ENCODE assay signal across 7 mouse cellular contexts in genomic region chr11:115512407-115513183, GRCm38 (mm10). TPM values are rescaled to one million over a fixed set of nuclear protein-coding genes. Genes with fewer than 3 reads are reported as not detected.
DNase-seq lines count a peak whose midpoint lies in the region; ATAC-seq and TF ChIP-seq lines count a peak whose summit lies in the region.

No protein-coding gene starts in this region.

- peak overlapping the region; percentile 76 for H3K27ac ChIP-seq in bone marrow macrophage, adult 2 months (ENCODE audit: insufficient read depth, low read depth, low read length)
- H3K27ac ChIP-seq in heart, embryonic 13.5 days (replicated peaks): peak overlapping the region; percentile 91
- peak overlapping the region; percentile 25 for H3K27ac ChIP-seq in liver, adult 2 months (replicated peaks; ENCODE audit: insufficient read depth, low read depth, low read length)

- intact Hi-C loops in left cerebral cortex, postnatal 10 days (cut with DNase I): no loop called here

- H3K79me2 ChIP-seq in liver, adult 2 months (ENCODE audit: control insufficient read depth, insufficient read depth, low read length): 0 out of 2 replicates have a peak, but pooled peaks cover 3% of the 10 kb centered on the region

- H3K4me2 ChIP-seq in heart, embryonic 13.5 days: peak overlapping the region; percentile 83

- no peaks in the 10 kb centered on the region for H3K27me3 ChIP-seq in E14TG2a.4 (ENCODE audit: insufficient read depth, low read length)
- no peaks in the 10 kb centered on the region for H3K27me3 ChIP-seq in heart, embryonic 13.5 days (replicated peaks)
- no peaks in the 10 kb centered on the region for H3K27me3 ChIP-seq in liver, adult 2 months (ENCODE audit: control insufficient read depth, insufficient read depth, low read length)

- H3K9me3 ChIP-seq in E14TG2a.4 (ENCODE audit: low read length): no peaks in the 10 kb centered on the region
- H3K9me3 ChIP-seq in heart, embryonic 13.5 days: no peaks in the 10 kb centered on the region

- H3K9ac ChIP-seq in heart, embryonic 13.5 days: peak overlapping the region; percentile 99
- H3K9ac ChIP-seq in liver, adult 2 months (ENCODE audit: low read depth, low read length): no peak overlapping the region

- H3K4me1 ChIP-seq in E14TG2a.4 (replicated peaks; ENCODE audit: low read depth, low read length): peaks cover 67% of the 10 kb centered on the region
- H3K4me1 ChIP-seq in bone marrow macrophage, adult 2 months (ENCODE audit: control insufficient read depth, insufficient read depth, low read length): peaks cover 41% of the 10 kb centered on the region
- peaks cover 56% of the 10 kb centered on the region for H3K4me1 ChIP-seq in heart, embryonic 13.5 days
- peaks cover 13% of the 10 kb centered on the region for H3K4me1 ChIP-seq in liver, adult 2 months (ENCODE audit: control insufficient read depth, insufficient read depth, low read length)

- ATAC-seq in heart, embryonic 13.5 days (ENCODE audit: extremely low read depth, insufficient number of reproducible peaks, low FRiP score, low TSS enrichment): no peak

- WGBS in heart, embryonic 13.5 days: 32% methylated on average over 8 of the region's 8 CpGs
- 64% methylated on average over 8 of the region's 8 CpGs for WGBS in liver, adult 2 months

- peaks cover 42% of the 10 kb centered on the region for H3K36me3 ChIP-seq in E14TG2a.4 (ENCODE audit: insufficient read depth, low read length)
- H3K36me3 ChIP-seq in heart, embryonic 13.5 days: no peaks in the 10 kb centered on the region
- H3K36me3 ChIP-seq in liver, adult 2 months (ENCODE audit: control insufficient read depth, insufficient read depth, low read length): no peaks in the 10 kb centered on the region

- TF ChIP-seq CTCF in E14TG2a.4 (conservative IDR thresholded peaks at IDR 0.05; ENCODE audit: low read length): no peak
- TF ChIP-seq CTCF in bone marrow macrophage, adult 2 months (IDR thresholded peaks at IDR 0.05; ENCODE audit: low read depth, low read length): no peak
- TF ChIP-seq CTCF in liver, adult 2 months (IDR thresholded peaks at IDR 0.05; ENCODE audit: low read depth, low read length): no peak

- DNase-seq in liver, adult 2 months (ENCODE audit: extremely low read depth, low read depth, low spot score): peak; percentile 31
- DNase-seq in monocyte, adult 2 months (ENCODE audit: low read depth in 1 of 2, low spot score in 2 of 2): peak; percentile 46 to 66
- DNase-seq in thymus, postnatal 14 days: peak; percentile 60
- DNase-seq in left cerebral cortex, postnatal 10 days (ENCODE audit: extremely low spot score in 1 of 2, low spot score in 2 of 2): no peak

- H3K4me3 ChIP-seq in E14TG2a.4 (replicated peaks; ENCODE audit: low read length): peak overlapping the region; percentile 100
- peak overlapping the region; percentile 99 for H3K4me3 ChIP-seq in bone marrow macrophage, adult 2 months (ENCODE audit: insufficient read depth, low read length)
- peak overlapping the region; percentile 99 for H3K4me3 ChIP-seq in heart, embryonic 13.5 days
- H3K4me3 ChIP-seq in liver, adult 2 months (ENCODE audit: insufficient read depth, low read depth, low read length): peak overlapping the region; percentile 92

- no peak for TF ChIP-seq POLR2A in bone marrow macrophage, adult 2 months (IDR thresholded peaks at IDR 0.05; ENCODE audit: borderline replicate concordance, low read depth, low read length)
- no peak for TF ChIP-seq POLR2A in liver, adult 2 months (IDR thresholded peaks at IDR 0.05; ENCODE audit: extremely low read depth, insufficient read depth, low read length)

RNA-seq across cellular contexts. Expression of gene Jpt1, which starts 1.6 kb away (rescaled TPM):
- polyA plus RNA-seq in bone marrow macrophage, adult 2 months (2012; ENCODE audit: insufficient read depth, insufficient read length, missing spikeins): 166 and 168 TPM in 2 replicates
- polyA plus RNA-seq in heart, embryonic 13.5 days (2015; fragmentation: Nextera tagmentation; extraction: Ambion mirVana): 432 and 502 TPM in 2 replicates
- total RNA-seq in liver, adult 2 months (2014; rRNA removed): 14.1 and 17.2 TPM in 2 replicates
- polyA plus RNA-seq in liver, adult 2 months (2012; rRNA removed): 25.1 and 28.4 TPM in 2 replicates
- total RNA-seq in left cerebral cortex, postnatal 10 days (2021): 100 to 1,000 TPM; 312 to 341 TPM

RNA-seq across cellular contexts. Expression of gene Nt5c, which starts 20.9 kb away (rescaled TPM):
- polyA plus RNA-seq in bone marrow macrophage, adult 2 months (2012; ENCODE audit: insufficient read depth, insufficient read length, missing spikeins): 66.3 and 79.3 TPM in 2 replicates
- polyA plus RNA-seq in heart, embryonic 13.5 days (2015; fragmentation: Nextera tagmentation; extraction: Ambion mirVana): 57.0 and 59.4 TPM in 2 replicates
- total RNA-seq in liver, adult 2 months (2014; rRNA removed): 39.2 and 39.5 TPM in 2 replicates
- 29.6 and 32.6 TPM in 2 replicates for polyA plus RNA-seq in liver, adult 2 months (2012; rRNA removed)
- 10 to 100 TPM; 78.6 to 80.8 TPM for total RNA-seq in left cerebral cortex, postnatal 10 days (2021)

RNA-seq across cellular contexts. Expression of gene Sumo2, which starts 23.5 kb away (rescaled TPM):
- 303 and 332 TPM in 2 replicates for polyA plus RNA-seq in bone marrow macrophage, adult 2 months (2012; ENCODE audit: insufficient read depth, insufficient read length, missing spikeins)
- polyA plus RNA-seq in heart, embryonic 13.5 days (2015; fragmentation: Nextera tagmentation; extraction: Ambion mirVana): 606 and 657 TPM in 2 replicates
- 106 and 107 TPM in 2 replicates for total RNA-seq in liver, adult 2 months (2014; rRNA removed)
- polyA plus RNA-seq in liver, adult 2 months (2012; rRNA removed): 24.0 and 27.2 TPM in 2 replicates
- 100 to 1,000 TPM; 396 to 399 TPM for total RNA-seq in left cerebral cortex, postnatal 10 days (2021)

RNA-seq across cellular contexts. Expression of gene Armc7, which starts 37.1 kb away (rescaled TPM):
- polyA plus RNA-seq in bone marrow macrophage, adult 2 months (2012; ENCODE audit: insufficient read depth, insufficient read length, missing spikeins): 31.1 and 35.2 TPM in 2 replicates
- 6.6 and 6.9 TPM in 2 replicates for polyA plus RNA-seq in heart, embryonic 13.5 days (2015; fragmentation: Nextera tagmentation; extraction: Ambion mirVana)
- total RNA-seq in liver, adult 2 months (2014; rRNA removed): 1.6 and 1.7 TPM in 2 replicates
- 3.2 and 4.0 TPM in 2 replicates for polyA plus RNA-seq in liver, adult 2 months (2012; rRNA removed)
- total RNA-seq in left cerebral cortex, postnatal 10 days (2021): 1 to 10 TPM; 9.0 to 9.2 TPM

RNA-seq across cellular contexts. Expression of gene Slc16a5, which starts 50.3 kb away (rescaled TPM):
- polyA plus RNA-seq in bone marrow macrophage, adult 2 months (2012; ENCODE audit: insufficient read depth, insufficient read length, missing spikeins): not detected in 2 replicates
- 0.10 and 0.21 TPM in 2 replicates for polyA plus RNA-seq in heart, embryonic 13.5 days (2015; fragmentation: Nextera tagmentation; extraction: Ambion mirVana)
- total RNA-seq in liver, adult 2 months (2014; rRNA removed): 23.0 and 36.3 TPM in 2 replicates
- polyA plus RNA-seq in liver, adult 2 months (2012; rRNA removed): 49.1 and 101 TPM in 2 replicates
- total RNA-seq in left cerebral cortex, postnatal 10 days (2021): not detected

Comparison
In these comparisons a context has a peak if more than half of its experiments do, and no peak if none do; other contexts are left out.
1. H3K27ac ChIP-seq: peak in every context shown above with its lines; median percentile 91 in heart, embryonic 13.5 days; 76 in bone marrow macrophage, adult 2 months; 25 in liver, adult 2 months.
2. DNase-seq: peak in liver, adult 2 months (single experiment), monocyte, adult 2 months (2 of 2) and thymus, postnatal 14 days (single experiment); none in left cerebral cortex, postnatal 10 days (0 of 2).
3. RNA of gene Sumo2, which starts 23.5 kb away (polyA plus RNA-seq): 606 to 657 TPM in heart, embryonic 13.5 days and 303 to 332 TPM in bone marrow macrophage, adult 2 months; 24.0 to 27.2 TPM in liver, adult 2 months; every median in the first group is over 10 times any median in the second.
4. Peak in every context shown above with its lines, with median percentiles within 50 percentile points of each other: H3K4me3 ChIP-seq.